Mouse (Mus musculus) megakaryocyte-erythroid progenitor cell, adult 5 weeks (primary cell): ENCODE measurements around the gene Ssxb10. TPM values are rescaled to one million over a fixed set of nuclear protein-coding genes. Genes with fewer than 3 reads are reported as not detected.

ENCODE experiments used
- polyA plus RNA-seq: library from polyadenylated mRNA; stranded (reverse); fragments of >175 nt; gene quantifications from 2 replicates; pipeline ENCODE4 v1.2.3, GENCODE M21; 2012

Ssxb10 gene
- polyA plus RNA-seq: not detected in 2 replicates

GRCm38 (mm10) chrX:8327124-8327523 lies at the start of gene Ssxb10:
Gene Ssxb10 (plus strand): TSS chrX:8327424.

GRCm38 (mm10) chrX:8366678-8367077 lies 39.5 kb downstream of the Ssxb10 start, which contains the start of gene Ssxb9:
Gene Ssxb9 (plus strand): TSS chrX:8366978.

Other genes starting within 250 kb of the Ssxb10 start
- gene Was, start 236.9 kb upstream of the Ssxb10 start, polyA plus RNA-seq: 231 and 266 TPM in 2 replicates
- gene Wdr13, start 194.5 kb upstream of the Ssxb10 start, polyA plus RNA-seq: 36.2 and 54.9 TPM in 2 replicates
- gene Rbm3, start 181.5 kb upstream of the Ssxb10 start, polyA plus RNA-seq: 148 and 243 TPM in 2 replicates
- gene Tbc1d25, start 151.2 kb upstream of the Ssxb10 start, polyA plus RNA-seq: 4.8 and 5.3 TPM in 2 replicates
- 4.6 and 5.8 TPM in 2 replicates for gene Ebp, start 133.9 kb upstream of the Ssxb10 start, polyA plus RNA-seq
- 0.40 and 1.0 TPM in 2 replicates for gene Porcn, start 120.9 kb upstream of the Ssxb10 start, polyA plus RNA-seq
- 12.8 and 13.6 TPM in 2 replicates for gene Ftsj1, start 75.0 kb upstream of the Ssxb10 start, polyA plus RNA-seq
- 16.2 and 17.0 TPM in 2 replicates for gene Slc38a5, start 56.3 kb upstream of the Ssxb10 start, polyA plus RNA-seq
- gene Ssxb9, start 39.6 kb downstream of the Ssxb10 start, polyA plus RNA-seq: not detected in 2 replicates
- gene Ssxb1, start 85.9 kb downstream of the Ssxb10 start, polyA plus RNA-seq: not detected in 2 replicates
- not detected in 2 replicates for gene Ssxb2, start 134.3 kb downstream of the Ssxb10 start, polyA plus RNA-seq
- not detected in 2 replicates for gene Gm14459, start 197.5 kb downstream of the Ssxb10 start, polyA plus RNA-seq
- gene Ssxb6, start 220.8 kb downstream of the Ssxb10 start, polyA plus RNA-seq: not detected in 2 replicates